Mouse (Mus musculus): ENCODE measurements around the gene Zbed6.

DNA sequence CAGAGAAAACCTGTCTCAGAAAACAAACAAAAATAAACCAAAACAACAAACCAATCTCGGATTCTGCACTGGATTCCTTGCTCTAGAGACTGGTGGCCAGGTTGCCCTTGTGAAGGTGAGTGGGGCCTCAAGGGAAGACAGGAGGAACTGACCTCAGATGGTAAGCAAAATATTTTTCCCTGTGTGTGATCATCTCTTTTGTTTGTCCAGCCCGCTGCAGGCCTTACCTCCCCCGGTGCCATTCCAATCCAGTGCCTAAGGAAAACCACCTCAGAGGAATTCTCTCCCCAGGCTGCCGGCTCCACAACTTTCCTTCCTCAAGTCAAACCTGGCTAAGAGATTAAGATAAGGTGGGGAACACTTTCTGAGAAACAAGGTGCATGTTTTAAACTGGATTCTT, 31.5 kb upstream of the Zbed6 start:
- TF ChIP-seq POLR2AphosphoS2 (IDR thresholded peaks at IDR 0.05; ENCODE audit: low read depth, low read length) (no peak), TCF12 (IDR thresholded peaks at IDR 0.05; ENCODE audit: low read depth, low read length) (no peak), POLR2A (IDR thresholded peaks at IDR 0.05; ENCODE audit: low read depth, low read length) (no peak), CTCF (conservative IDR thresholded peaks at IDR 0.05 in 1 of 2, IDR thresholded peaks at IDR 0.05 in 1 of 2; ENCODE audit: low read depth in 2 of 2, low read length in 2 of 2) (no peak), BHLHE40 (IDR thresholded peaks at IDR 0.05; ENCODE audit: low read depth, low read length) (no peak), HCFC1 (IDR thresholded peaks at IDR 0.05; ENCODE audit: low read depth, low read length) (no peak), MAFK (IDR thresholded peaks at IDR 0.05; ENCODE audit: insufficient replicate concordance, low read length) (no peak), UBTF (IDR thresholded peaks at IDR 0.05; ENCODE audit: low read depth, low read length) (no peak), USF1 (IDR thresholded peaks at IDR 0.05; ENCODE audit: low read depth, low read length) (no peak), MAX (IDR thresholded peaks at IDR 0.05; ENCODE audit: low read length) (no peak), SMC3 (IDR thresholded peaks at IDR 0.05; ENCODE audit: low read depth, low read length) (no peak), ZKSCAN1 (IDR thresholded peaks at IDR 0.05; ENCODE audit: borderline replicate concordance, low read depth, low read length) (no peak), MEF2A (IDR thresholded peaks at IDR 0.05; ENCODE audit: borderline replicate concordance, low read depth, low read length) (no peak), JUN (IDR thresholded peaks at IDR 0.05; ENCODE audit: insufficient read depth, low read depth, low read length) (no peak)

Measured in CH12.LX (cell line).